Mouse (Mus musculus): ENCODE data around the gene Ggta1. TPM values are rescaled to one million over a fixed set of nuclear protein-coding genes. Genes with fewer than 3 reads are reported as not detected.

Gene Ggta1
- polyA plus RNA-seq (2017; shearing (Covaris generic)), result 24.2 TPM

DNA sequence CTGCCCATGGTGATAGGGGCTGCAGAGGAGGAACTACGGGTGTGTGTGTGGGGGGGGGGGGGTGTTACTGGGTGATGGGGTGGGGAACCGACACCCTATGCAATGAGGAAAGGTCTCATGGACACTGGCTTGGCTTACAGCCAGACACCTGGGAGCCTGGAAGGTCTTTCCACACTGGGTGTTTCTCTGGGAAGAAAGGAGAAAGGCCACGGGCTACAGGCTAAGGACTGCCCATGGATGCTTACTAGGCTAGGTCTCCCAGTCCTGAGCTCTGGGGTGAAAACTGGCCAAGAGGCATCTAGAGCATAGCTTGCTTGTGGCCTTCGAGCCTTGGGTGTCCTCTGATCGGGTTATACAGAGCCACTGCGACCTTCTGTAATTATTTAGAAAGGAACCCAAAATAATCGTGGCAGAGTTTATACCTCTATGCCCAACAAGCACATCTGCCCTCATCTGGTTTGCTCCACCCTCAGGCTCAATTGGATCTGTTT lies at the start of gene Ggta1:
Gene Ggta1 (minus strand): TSS at position 441 of the 491 bp plus-strand sequence.

DNA sequence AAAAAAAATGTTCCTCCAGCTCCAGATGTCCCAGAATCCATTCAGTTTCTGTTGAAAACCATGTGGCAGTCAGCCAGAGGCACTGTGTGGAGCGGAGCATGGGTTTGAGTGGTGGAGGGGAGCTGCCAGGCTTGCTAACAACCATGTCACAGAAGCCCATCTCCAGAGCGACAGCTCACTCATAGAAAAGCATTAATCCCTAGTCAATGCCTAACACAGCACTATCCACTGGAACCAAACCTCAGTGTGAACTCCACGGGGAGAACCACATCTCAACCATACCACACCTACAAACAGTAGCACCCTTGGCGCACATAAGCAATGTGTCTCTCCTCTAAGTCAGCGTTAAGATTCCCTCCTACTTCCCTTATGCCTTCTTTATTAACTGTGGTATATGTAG lies 65.9 kb downstream of the Ggta1 start, which contains the start of gene 4930402F06Rik:
Gene 4930402F06Rik (minus strand): TSS at position 80 of the 400 bp plus-strand sequence.

DNA sequence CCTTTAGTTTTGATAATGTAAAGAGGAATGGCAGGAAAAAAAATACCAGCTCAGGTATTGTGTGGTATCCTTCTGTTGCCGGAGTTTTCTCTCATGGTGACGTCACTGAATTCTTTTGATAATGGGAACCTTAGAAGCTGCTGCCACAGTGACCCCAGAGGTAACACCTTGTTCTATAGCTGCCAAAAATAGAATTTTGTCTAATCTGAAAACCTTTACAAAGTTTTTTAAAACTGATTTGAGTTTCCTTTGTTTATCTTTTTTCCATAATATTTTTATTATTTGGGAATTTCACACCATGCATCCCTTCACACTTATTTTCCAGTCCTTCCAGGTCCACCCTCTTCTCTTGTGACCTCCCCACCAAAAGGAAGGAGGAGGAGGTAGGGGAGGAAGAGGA lies 95.4 kb downstream of the Ggta1 start, which contains the start of gene 4930568D16Rik:
Gene 4930568D16Rik (minus strand): TSS at position 101 of the 400 bp plus-strand sequence.

Other genes starting within 250 kb of the Ggta1 start
- 32.0 TPM for gene Gsn, start 206.9 kb downstream of the Ggta1 start, polyA plus RNA-seq (2017; shearing (Covaris generic))
- 5.6 TPM for gene Stom, start 126.3 kb downstream of the Ggta1 start, polyA plus RNA-seq (2017; shearing (Covaris generic))
- not detected for gene 4930568D16Rik, start 95.5 kb downstream of the Ggta1 start, polyA plus RNA-seq (2017; shearing (Covaris generic))
- not detected for gene 4930402F06Rik, start 66.1 kb downstream of the Ggta1 start, polyA plus RNA-seq (2017; shearing (Covaris generic))
- 1.4 TPM for gene Dab2ip, start 95.0 kb upstream of the Ggta1 start, polyA plus RNA-seq (2017; shearing (Covaris generic))

Measured in inflammation-experienced regulatory T-cells, adult 16 weeks (primary cell).